Mouse (Mus musculus): ENCODE data around the gene Adam11. TPM values are rescaled to one million over a fixed set of nuclear protein-coding genes. Genes with fewer than 3 reads are reported as not detected.

The Adam11 gene
- total RNA-seq, 4 experiments from 2014 or later = 117 to 126 (median 123) TPM

DNA sequence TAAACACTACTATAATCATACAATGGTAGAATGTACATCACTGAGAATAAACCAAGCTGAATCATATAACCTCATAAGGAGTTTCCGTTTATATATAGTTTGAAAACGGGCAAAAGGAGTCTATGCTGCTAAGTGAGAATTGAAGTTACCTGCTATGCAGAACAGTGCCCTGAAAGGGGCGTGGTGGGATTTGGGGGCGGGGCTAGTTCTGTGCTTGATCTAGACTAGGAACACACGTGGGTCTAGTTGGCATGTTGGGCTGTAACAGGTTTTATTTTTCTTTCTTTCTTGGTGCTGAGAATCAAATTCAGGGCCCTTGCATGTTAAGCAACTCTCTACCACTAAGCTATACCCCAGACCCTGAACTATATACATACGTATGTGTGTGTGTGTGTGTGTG lies 60.0 kb downstream of the Adam11 start:
- no peak for DNase-seq (ENCODE audit: low spot score in 2 of 2)

- DNase-seq (ENCODE audit: low spot score in 2 of 2) = no peak
These were observed 65.2 kb downstream of the Adam11 start for GRCm38 (mm10) chr11:102826476-102826875.

DNA sequence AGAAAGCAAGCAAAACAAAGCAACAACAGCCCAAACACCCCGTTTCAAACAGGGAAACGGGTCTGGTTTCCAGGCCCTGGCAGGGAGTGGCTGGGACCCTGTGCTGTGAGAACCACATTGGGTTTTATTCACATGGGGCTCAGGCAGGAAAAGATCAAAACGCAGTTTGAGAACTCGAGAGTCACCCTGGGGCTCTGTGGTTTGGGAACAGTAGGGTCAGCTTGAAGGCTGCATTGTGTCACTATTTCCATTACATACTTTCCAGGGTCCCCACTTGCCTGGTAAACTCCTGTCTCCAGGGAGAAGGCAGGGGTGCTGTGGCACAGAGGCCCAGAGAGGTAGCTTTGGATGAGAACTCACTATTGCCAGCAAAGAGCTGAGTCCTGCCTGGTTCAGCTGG lies 65.9 kb downstream of the Adam11 start:
- DNase-seq (ENCODE audit: low spot score in 2 of 2) = no peak

Other genes with a start within 250 kb of the Adam11 start
- 10 to 100 TPM; 53.4 to 64.9 (median 58.6) TPM for gene Gpatch8, start 205.0 kb upstream of the Adam11 start, total RNA-seq (2022)
- gene Gm11627, start 182.0 kb upstream of the Adam11 start, total RNA-seq (2022) = 1 to 10 TPM; 2.7 to 5.8 (median 4.2) TPM
- 10 to 100 TPM in 1 of 4 experiments, 1 to 10 TPM in 3; 7.4 to 10.5 (median 9.6) TPM for gene Fzd2, start 157.0 kb upstream of the Adam11 start, total RNA-seq (2022)
- gene Meioc, start 97.7 kb upstream of the Adam11 start, total RNA-seq (2022) = not detected
- gene Ccdc43, start 63.7 kb upstream of the Adam11 start, total RNA-seq (2022) = 10 to 100 TPM; 23.9 to 37.7 (median 26.3) TPM
- 1 to 10 TPM; 3.9 to 5.5 (median 5.2) TPM for gene Gjc1, start 58.3 kb downstream of the Adam11 start, total RNA-seq (2022)
- gene Higd1b, start 74.4 kb downstream of the Adam11 start, total RNA-seq (2022) = 1 to 10 TPM; 5.7 to 6.8 (median 6.0) TPM
- gene Eftud2, start 119.5 kb downstream of the Adam11 start, total RNA-seq (2022) = 100 to 1,000 TPM; 114 to 136 (median 127) TPM
- 1 to 10 TPM; 2.1 to 3.6 (median 2.2) TPM for gene Ccdc103, start 119.8 kb downstream of the Adam11 start, total RNA-seq (2022)
- under 1 TPM in 3 of 4 experiments, not detected in 1; 0.23 to 0.70 (median 0.34) TPM for gene Fam187a, start 123.7 kb downstream of the Adam11 start, total RNA-seq (2022)
- gene Gfap, start 139.5 kb downstream of the Adam11 start, total RNA-seq (2022) = 100 to 1,000 TPM; 134 to 920 (median 381) TPM
- gene Kif18b, start 163.7 kb downstream of the Adam11 start, total RNA-seq (2022) = under 1 TPM in 1 of 4 experiments, not detected in 3; 0.17 TPM
- 10 to 100 TPM; 12.9 to 18.8 (median 15.5) TPM for gene C1ql1, start 185.2 kb downstream of the Adam11 start, total RNA-seq (2022)